Mouse (Mus musculus) fibroblast of lung, adult 2 months (primary cell): ENCODE measurements at regions not wholly inside any gene's neighbourhood (a gene's known extent, or its start where the extent isn't known, plus 50 kb on each side); places are given as distances from the start of the nearest gene placed in this dataset.
A peak's percentile ranks its signal among the peaks of the same experiment; 100 is the strongest.
"Not testable (repeated sequence)": the region's sequence is repeated elsewhere in the genome, so short reads cannot be mapped to it uniquely, and the experiment has no call there.

ENCODE experiments used
- DNase-seq: peaks from one replicate; pipeline ENCODE4 v3.0.0-alpha.2; 2011; ENCODE audit warnings: low read depth

- DNase-seq, result no peak
Measured at GRCm38 (mm10) chr3:83416536-83416935, 288.8 kb downstream of the Dchs2 start.

DNA sequence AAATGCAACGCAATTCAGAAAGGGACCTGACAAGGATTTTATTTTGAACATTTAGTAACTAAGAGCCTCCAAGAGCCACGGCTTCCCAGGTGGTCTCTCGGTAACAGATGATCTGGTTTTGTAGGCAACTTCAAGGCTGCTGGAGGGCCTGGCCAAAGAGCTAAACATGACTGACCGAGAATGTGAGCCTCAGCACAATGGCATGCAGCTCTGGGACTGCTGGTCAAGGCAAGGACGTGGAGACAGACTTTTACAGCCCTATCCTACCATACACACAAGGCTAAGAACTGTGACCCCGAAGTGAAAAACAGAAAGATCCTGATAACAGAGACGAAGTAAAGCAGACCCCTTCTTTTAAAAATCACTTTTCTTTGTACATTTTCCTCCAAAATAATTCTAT is 296.5 kb downstream of the Dchs2 start:
- no peak for DNase-seq

- DNase-seq, result no peak
Measured at GRCm38 (mm10) chr3:83429376-83429775, 301.6 kb downstream of the Dchs2 start.

- peak; percentile 94 for DNase-seq
Measured at GRCm38 (mm10) chr3:83446154-83446667, 318.5 kb downstream of the Dchs2 start.

DNA sequence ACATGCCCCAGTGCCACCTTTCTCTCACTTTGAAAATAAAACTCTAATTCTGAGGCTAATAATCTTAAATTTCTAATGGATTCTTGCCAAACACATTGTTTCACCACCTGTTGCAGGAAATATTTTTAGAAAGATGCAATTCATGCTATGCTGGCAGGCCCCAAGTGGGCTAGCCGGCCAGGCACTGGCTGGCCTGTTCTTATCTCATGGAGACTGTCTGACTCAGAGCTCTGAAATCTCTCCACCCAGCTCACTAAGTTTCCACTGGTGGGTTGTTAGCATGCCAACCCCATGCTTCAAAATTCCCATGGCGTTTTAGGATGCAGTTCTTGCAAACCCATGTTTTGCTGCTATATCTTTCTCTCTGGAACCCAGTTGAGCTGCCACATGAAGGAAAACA is 315.5 kb upstream of the Sfrp2 start:
- DNase-seq, result peak; percentile 59

DNA sequence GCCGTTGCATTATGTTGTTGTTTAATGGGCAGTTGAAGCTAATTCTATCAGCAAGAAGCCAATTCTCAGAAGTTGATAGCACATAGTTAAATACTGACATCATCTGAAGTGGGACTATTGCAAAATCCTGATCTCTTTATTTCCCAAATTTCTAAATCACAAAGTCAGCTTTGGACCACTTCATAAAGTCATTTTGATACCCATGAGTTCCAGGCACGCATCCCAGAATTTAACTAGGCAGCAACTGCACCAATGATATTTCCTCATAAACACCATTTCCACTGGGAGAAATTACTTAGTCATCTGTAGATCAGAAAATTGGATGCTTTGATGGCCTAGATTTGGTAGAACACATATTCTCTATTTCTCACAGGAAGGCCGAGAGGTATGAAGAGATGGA is 314.8 kb upstream of the Sfrp2 start:
- peak; percentile 83 for DNase-seq

GRCm38 (mm10) chr3:83453462-83453861 is 312.7 kb upstream of the Sfrp2 start:
- DNase-seq, result no peak

DNA sequence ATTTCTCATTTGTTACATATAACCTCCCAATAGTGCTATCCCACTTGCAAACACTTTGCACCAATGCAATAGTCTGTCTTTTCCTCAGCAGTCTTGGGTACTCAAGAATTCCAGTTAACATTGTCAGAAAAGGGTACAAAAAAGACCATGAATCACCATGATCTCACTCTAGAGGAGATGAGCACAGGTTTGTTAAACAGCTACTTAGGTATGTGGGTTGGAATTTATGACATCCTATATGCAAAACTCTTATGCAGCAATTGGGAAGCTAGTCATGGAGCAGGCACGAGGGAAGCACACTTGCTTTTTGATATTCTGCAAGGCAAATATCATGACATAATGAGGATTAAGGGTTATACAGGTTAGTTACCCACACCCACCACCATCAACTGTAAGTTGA is 307.7 kb upstream of the Sfrp2 start:
- no peak for DNase-seq

DNA sequence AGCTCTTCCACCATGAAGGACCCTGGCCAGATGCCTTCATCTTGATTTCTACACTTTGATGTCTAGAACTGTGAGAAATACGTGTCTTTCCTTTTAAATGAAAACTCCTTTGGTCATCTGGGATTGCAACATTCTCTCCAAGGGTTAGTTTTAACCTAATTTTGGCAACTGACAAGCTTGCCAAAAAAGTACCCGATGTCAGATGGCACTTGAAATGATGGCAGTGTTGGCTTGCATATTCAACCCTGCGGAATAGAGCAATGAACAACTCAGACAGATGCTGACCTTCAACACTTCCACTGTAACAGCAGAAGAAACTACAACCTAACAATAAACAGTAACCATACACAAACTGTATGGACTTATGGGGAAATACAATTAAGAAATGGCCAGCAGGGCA is 286.9 kb upstream of the Sfrp2 start:
- peak; percentile 23 for DNase-seq

DNA sequence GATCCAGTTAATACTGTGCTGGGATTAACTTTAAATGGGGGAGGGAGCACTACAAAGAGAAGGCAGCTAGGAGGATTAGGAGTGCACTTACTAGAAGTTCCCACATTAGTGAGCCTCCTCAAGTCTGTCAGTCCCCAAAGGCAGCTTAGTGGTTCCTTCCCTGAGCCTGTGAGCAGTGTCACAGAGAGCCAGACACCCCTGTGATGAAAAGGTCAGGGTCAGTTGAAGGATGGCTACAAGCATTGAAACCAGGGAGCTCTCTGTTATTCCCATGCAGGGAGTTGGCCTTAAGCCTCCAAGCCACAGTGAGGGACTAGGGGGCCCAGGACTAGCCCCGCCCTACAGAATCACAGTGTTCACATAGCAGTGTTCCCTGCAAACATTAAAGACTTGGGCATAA is 285.9 kb upstream of the Sfrp2 start:
- DNase-seq, result no peak

DNA sequence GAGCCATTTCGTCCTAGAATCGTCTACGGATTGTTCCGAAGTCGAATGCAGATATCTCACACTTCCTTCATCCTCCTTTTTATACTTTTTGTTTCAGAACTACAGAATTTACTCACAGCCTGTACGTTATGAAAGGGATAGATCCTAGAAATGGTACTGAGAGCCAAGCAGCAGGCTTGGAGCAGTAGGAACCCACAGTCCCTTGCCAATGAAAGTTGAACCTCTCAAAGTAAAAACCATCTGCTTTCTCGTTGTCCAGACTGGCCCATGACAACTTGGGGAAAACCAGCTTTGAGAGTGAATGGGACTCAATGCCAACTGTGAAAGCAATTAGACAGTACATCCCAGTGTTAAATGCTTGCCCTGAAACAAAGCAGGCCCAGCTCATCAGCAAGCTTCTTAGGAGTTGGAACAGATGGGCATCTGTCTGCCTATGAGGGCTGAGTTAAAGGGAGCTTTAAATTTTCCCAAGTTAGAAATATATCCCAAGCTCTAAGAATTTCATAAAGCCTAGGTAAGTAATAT is 279.9 kb upstream of the Sfrp2 start:
- no peak for DNase-seq

DNA sequence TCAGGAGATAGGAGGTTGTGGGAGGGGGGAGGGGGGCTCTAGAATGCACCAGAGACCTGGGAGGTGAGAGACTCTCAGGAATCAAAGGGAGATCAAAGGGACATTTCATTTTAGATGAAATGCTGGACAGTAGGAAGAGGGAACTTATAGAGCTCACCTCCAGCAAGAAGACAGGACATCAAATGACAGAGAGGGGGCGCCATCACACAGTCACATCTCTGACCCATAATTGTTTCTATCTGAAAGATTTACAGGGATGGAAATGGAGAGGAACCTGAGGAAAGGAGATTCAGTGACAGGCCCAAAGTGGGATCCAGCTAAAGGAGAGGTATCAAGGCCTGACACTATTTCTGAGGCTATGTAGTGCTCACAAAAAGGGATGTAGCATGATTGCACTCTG is 270.5 kb upstream of the Sfrp2 start:
- DNase-seq, result no peak

DNA sequence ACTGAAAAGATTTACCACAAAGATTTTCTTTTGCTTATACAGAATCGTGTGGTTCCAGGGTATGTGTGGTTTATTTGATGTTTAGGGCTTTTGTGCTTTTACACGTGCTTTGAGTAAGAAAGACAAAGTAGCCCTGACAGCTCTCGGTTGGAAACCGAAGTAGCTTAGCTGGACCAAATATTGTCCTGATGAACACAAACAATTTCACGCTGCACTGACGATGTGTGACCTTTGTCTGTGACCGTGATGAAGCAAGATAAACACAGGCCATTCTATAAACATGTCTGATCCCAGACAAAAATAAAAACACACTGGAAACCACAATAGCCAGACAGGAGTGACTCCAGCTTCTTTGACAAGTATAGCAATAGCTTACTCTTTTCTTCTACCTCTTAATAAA is 262.2 kb upstream of the Sfrp2 start:
- no peak for DNase-seq

GRCm38 (mm10) chr3:83516614-83517013 is 249.5 kb upstream of the Sfrp2 start:
- DNase-seq, result no peak

- DNase-seq, result peak; percentile 58
Measured at GRCm38 (mm10) chr3:83517914-83518635, 248.0 kb upstream of the Sfrp2 start.

- no peak for DNase-seq
Measured at GRCm38 (mm10) chr3:83530243-83530847, 235.8 kb upstream of the Sfrp2 start.

GRCm38 (mm10) chr3:83536624-83537023 is 229.5 kb upstream of the Sfrp2 start:
- DNase-seq, result not testable (repeated sequence)

GRCm38 (mm10) chr3:83537231-83537630 is 228.9 kb upstream of the Sfrp2 start:
- DNase-seq, result no peak

DNA sequence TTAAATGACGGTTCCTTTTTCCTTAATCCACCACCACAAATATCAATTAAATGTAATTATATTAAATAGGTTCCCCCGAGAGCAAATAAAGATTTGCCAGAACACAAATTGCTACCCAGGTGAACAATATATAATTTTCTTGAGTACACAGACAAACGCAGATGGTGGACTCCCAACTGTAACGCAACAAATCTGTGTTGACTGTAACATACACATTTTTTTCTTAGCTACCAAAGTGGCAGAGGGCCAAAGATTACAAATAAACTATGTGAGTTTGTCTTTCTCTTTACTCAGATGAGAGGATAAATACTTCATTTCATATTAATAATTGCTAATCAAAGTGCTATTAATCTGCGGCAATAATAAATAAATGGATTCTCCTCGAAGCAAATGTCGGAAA is 228.4 kb upstream of the Sfrp2 start:
- no peak for DNase-seq

- no peak for DNase-seq
Measured at GRCm38 (mm10) chr3:83538898-83539297, 227.2 kb upstream of the Sfrp2 start.

- peak; percentile 32 for DNase-seq
Measured at GRCm38 (mm10) chr3:83540997-83541932, 224.9 kb upstream of the Sfrp2 start.

DNA sequence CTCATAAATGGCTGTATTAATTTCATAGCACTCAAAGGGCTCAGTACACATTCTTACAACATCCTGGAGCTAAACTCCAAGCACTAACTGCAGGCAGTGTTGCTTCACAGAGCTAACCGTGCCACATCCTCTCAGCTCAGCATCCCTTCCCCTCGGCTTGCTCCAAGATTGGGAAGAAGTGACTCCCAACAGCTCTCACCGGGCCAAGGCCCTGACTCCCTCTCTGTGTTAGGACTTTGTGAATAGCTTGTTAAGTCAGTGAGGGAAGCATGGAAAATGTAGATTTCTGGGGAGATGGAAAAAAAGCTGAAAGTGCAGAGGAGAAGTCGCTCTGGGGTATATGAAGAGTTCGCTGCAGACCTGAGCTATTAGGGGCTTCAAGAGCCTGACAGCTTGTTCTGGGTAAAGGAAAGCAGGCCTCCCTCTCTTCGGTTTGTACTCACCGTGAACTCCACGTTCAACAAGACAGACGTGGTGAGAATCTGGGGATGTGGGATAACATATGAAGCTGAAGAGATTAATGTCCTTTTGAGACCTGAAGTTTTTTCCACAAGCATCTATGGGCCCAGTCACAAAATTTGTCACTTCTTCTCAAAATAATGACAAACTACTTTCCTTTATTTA is 213.5 kb upstream of the Sfrp2 start:
- DNase-seq, result no peak
